Mouse (Mus musculus): ENCODE results near the gene Atp2c2. TPM values are rescaled to one million over a fixed set of nuclear protein-coding genes. Genes with fewer than 3 reads are reported as not detected.

Gene Atp2c2
- polyA plus RNA-seq, 1 experiment, result 0.02 TPM

- H3K27me3 ChIP-seq (ENCODE audit: control insufficient read depth, insufficient read depth, insufficient read length), result no peaks in the 10 kb centered on the region
- no peak for TF ChIP-seq MYOD1 (IDR thresholded peaks at IDR 0.05; ENCODE audit: control insufficient read depth, insufficient read length, low read depth)
- TF ChIP-seq USF1 (IDR thresholded peaks at IDR 0.05; ENCODE audit: low read depth), result no peak
- no peak for TF ChIP-seq MYOG (IDR thresholded peaks at IDR 0.05; ENCODE audit: control insufficient read depth, extremely low read depth, insufficient read length)
- no peak for TF ChIP-seq CTCF (IDR thresholded peaks at IDR 0.05; ENCODE audit: control insufficient read depth, insufficient read depth, insufficient read length)
- TF ChIP-seq FOSL1 (IDR thresholded peaks at IDR 0.05; ENCODE audit: insufficient read depth, low read length, poor library complexity, severe bottlenecking), result no peak
- TF ChIP-seq CEBPB (IDR thresholded peaks at IDR 0.05; ENCODE audit: low read depth), result no peak
- TF ChIP-seq MAX (IDR thresholded peaks at IDR 0.05), result no peak
- peak overlapping the region; percentile 60 for H3ac ChIP-seq (ENCODE audit: control insufficient read depth, insufficient read length, low read depth)
- H3K79me2 ChIP-seq (ENCODE audit: control insufficient read depth, insufficient read depth), result no peaks in the 10 kb centered on the region
- no peaks in the 10 kb centered on the region for H3K36me3 ChIP-seq (ENCODE audit: control insufficient read depth, insufficient read depth)
- no peaks in the 10 kb centered on the region for H3K79me3 ChIP-seq (ENCODE audit: low read depth)
- no peak overlapping the region for H3K4me3 ChIP-seq (ENCODE audit: insufficient read depth, poor library complexity, severe bottlenecking)
Measured at GRCm38 (mm10) chr8:119708471-119708870, 8.7 kb downstream of the Atp2c2 start.

GRCm38 (mm10) chr8:119708878-119709702 is 9.3 kb downstream of the Atp2c2 start:
- peak; percentile 79 for TF ChIP-seq FOSL1 (IDR thresholded peaks at IDR 0.05; ENCODE audit: insufficient read depth, low read length, poor library complexity, severe bottlenecking)
- no peak for TF ChIP-seq USF1 (IDR thresholded peaks at IDR 0.05; ENCODE audit: low read depth)
- no peak for TF ChIP-seq CTCF (IDR thresholded peaks at IDR 0.05; ENCODE audit: control insufficient read depth, insufficient read depth, insufficient read length)
- no peak for TF ChIP-seq MYOG (IDR thresholded peaks at IDR 0.05; ENCODE audit: control insufficient read depth, extremely low read depth, insufficient read length)
- TF ChIP-seq MYOD1 (IDR thresholded peaks at IDR 0.05; ENCODE audit: control insufficient read depth, insufficient read length, low read depth), result peak; percentile 94
- no peak for TF ChIP-seq CEBPB (IDR thresholded peaks at IDR 0.05; ENCODE audit: low read depth)
- TF ChIP-seq MAX (IDR thresholded peaks at IDR 0.05), result no peak
- H3K79me2 ChIP-seq (ENCODE audit: control insufficient read depth, insufficient read depth), result no peaks in the 10 kb centered on the region
- no peaks in the 10 kb centered on the region for H3K36me3 ChIP-seq (ENCODE audit: control insufficient read depth, insufficient read depth)

GRCm38 (mm10) chr8:119709703-119710093 is 9.9 kb downstream of the Atp2c2 start:
- H3K4me3 ChIP-seq (ENCODE audit: insufficient read depth, poor library complexity, severe bottlenecking), result no peak overlapping the region
- H3K79me3 ChIP-seq (ENCODE audit: low read depth), result no peaks in the 10 kb centered on the region
- TF ChIP-seq CEBPB (IDR thresholded peaks at IDR 0.05; ENCODE audit: low read depth) (peak; percentile 67), FOSL1 (IDR thresholded peaks at IDR 0.05; ENCODE audit: insufficient read depth, low read length, poor library complexity, severe bottlenecking) (no peak)
- H3K27me3 ChIP-seq (ENCODE audit: control insufficient read depth, insufficient read depth, insufficient read length), result no peaks in the 10 kb centered on the region
- H3K36me3 ChIP-seq (ENCODE audit: control insufficient read depth, insufficient read depth), result no peaks in the 10 kb centered on the region
- no peak overlapping the region for H3ac ChIP-seq (ENCODE audit: control insufficient read depth, insufficient read length, low read depth)
- no peaks in the 10 kb centered on the region for H3K79me2 ChIP-seq (ENCODE audit: control insufficient read depth, insufficient read depth)

More at GRCm38 (mm10) chr8:119708878-119709702, 9.3 kb downstream of the Atp2c2 start:
- Histone ChIP-seq H3K27me3 (ENCODE audit: control insufficient read depth, insufficient read depth, insufficient read length) (no peaks in the 10 kb centered on the region), H3K79me3 (ENCODE audit: low read depth) (no peaks in the 10 kb centered on the region), H3K4me3 (ENCODE audit: insufficient read depth, poor library complexity, severe bottlenecking) (no peak overlapping the region), H3ac (ENCODE audit: control insufficient read depth, insufficient read length, low read depth) (peak overlapping the region; percentile 60)

GRCm38 (mm10) chr8:119712226-119712625 is 12.4 kb downstream of the Atp2c2 start:
- H3K4me3 ChIP-seq (ENCODE audit: insufficient read depth, poor library complexity, severe bottlenecking), result no peak overlapping the region
- TF ChIP-seq CEBPB (IDR thresholded peaks at IDR 0.05; ENCODE audit: low read depth) (peak; percentile 83), MAX (IDR thresholded peaks at IDR 0.05) (peak; percentile 99), CTCF (IDR thresholded peaks at IDR 0.05; ENCODE audit: control insufficient read depth, insufficient read depth, insufficient read length) (no peak), FOSL1 (IDR thresholded peaks at IDR 0.05; ENCODE audit: insufficient read depth, low read length, poor library complexity, severe bottlenecking) (no peak), MYOD1 (IDR thresholded peaks at IDR 0.05; ENCODE audit: control insufficient read depth, insufficient read length, low read depth) (peak; percentile 87), USF1 (IDR thresholded peaks at IDR 0.05; ENCODE audit: low read depth) (peak; percentile 36)
- no peak overlapping the region for H3ac ChIP-seq (ENCODE audit: control insufficient read depth, insufficient read length, low read depth)
- H3K79me2 ChIP-seq (ENCODE audit: control insufficient read depth, insufficient read depth), result no peaks in the 10 kb centered on the region
- H3K36me3 ChIP-seq (ENCODE audit: control insufficient read depth, insufficient read depth), result no peaks in the 10 kb centered on the region
- no peaks in the 10 kb centered on the region for H3K27me3 ChIP-seq (ENCODE audit: control insufficient read depth, insufficient read depth, insufficient read length)
- no peaks in the 10 kb centered on the region for H3K79me3 ChIP-seq (ENCODE audit: low read depth)

GRCm38 (mm10) chr8:119713421-119713820 is 13.6 kb downstream of the Atp2c2 start:
- TF ChIP-seq MYOG (IDR thresholded peaks at IDR 0.05; ENCODE audit: control insufficient read depth, extremely low read depth, insufficient read length) (no peak), MYOD1 (IDR thresholded peaks at IDR 0.05; ENCODE audit: control insufficient read depth, insufficient read length, low read depth) (no peak), FOSL1 (IDR thresholded peaks at IDR 0.05; ENCODE audit: insufficient read depth, low read length, poor library complexity, severe bottlenecking) (no peak), CTCF (IDR thresholded peaks at IDR 0.05; ENCODE audit: control insufficient read depth, insufficient read depth, insufficient read length) (no peak), CEBPB (IDR thresholded peaks at IDR 0.05; ENCODE audit: low read depth) (no peak), MAX (IDR thresholded peaks at IDR 0.05) (no peak), USF1 (IDR thresholded peaks at IDR 0.05; ENCODE audit: low read depth) (no peak)
- Histone ChIP-seq H3K79me3 (ENCODE audit: low read depth) (no peaks in the 10 kb centered on the region), H3K79me2 (ENCODE audit: control insufficient read depth, insufficient read depth) (no peaks in the 10 kb centered on the region), H3ac (ENCODE audit: control insufficient read depth, insufficient read length, low read depth) (no peak overlapping the region), H3K27me3 (ENCODE audit: control insufficient read depth, insufficient read depth, insufficient read length) (no peaks in the 10 kb centered on the region), H3K4me3 (ENCODE audit: insufficient read depth, poor library complexity, severe bottlenecking) (no peak overlapping the region), H3K36me3 (ENCODE audit: control insufficient read depth, insufficient read depth) (no peaks in the 10 kb centered on the region)

Measured in C2C12 (cell line).